Mouse (Mus musculus) embryo, embryonic 11 days (tissue): ENCODE results near the gene Fbll1.
"Not testable (repeated sequence)": the region's sequence is repeated elsewhere in the genome, so short reads cannot be mapped to it uniquely, and the experiment has no call there.

Experiments used
- DNase-seq: peaks from one replicate; pipeline ENCODE4 v3.0.0-alpha.2; 2015

Fbll1 gene

DNA sequence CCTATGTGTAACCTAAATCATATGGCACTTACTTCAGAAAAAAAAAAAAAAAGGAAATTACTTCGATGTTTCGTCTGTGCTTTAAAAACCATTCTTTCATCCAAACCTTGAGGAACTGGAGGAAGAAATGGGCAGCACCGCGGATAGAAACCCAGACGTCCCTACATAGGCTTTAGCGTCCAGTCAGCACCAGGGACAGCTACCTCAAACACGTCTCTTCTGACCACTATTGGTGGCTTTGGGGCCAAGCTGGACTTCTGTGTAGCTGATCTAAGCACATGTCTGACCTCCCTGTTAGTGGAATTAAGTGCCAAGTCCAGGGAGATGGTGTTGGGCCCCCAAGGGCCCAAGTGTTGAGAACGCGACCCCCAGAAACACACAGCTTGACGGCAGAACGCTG, at the start of gene Fbll1:
TSS of gene Fbll1 (minus strand) at position 11 of the 400 bp plus-strand sequence.
- DNase-seq = peak; percentile 88

DNA sequence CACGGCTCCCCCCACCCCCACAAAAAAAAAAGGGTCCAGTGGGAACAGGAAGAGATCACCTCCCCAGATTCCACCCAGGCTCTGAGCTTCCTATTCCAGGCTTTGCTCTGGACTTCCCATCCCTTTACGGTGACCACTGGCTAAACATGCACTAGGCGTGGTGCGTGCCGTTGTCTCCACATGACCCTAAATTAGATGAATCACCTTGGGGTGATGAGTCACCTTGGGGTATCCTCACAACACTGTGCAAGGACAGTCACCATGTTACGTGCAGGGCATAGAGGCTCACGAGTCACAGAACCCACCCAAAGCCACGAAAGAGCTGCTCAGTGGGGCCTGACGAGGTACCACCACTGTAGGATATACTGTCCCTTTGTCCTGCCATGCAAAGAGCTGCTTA, 45.6 kb upstream of the Fbll1 start:
- DNase-seq = no peak

DNA sequence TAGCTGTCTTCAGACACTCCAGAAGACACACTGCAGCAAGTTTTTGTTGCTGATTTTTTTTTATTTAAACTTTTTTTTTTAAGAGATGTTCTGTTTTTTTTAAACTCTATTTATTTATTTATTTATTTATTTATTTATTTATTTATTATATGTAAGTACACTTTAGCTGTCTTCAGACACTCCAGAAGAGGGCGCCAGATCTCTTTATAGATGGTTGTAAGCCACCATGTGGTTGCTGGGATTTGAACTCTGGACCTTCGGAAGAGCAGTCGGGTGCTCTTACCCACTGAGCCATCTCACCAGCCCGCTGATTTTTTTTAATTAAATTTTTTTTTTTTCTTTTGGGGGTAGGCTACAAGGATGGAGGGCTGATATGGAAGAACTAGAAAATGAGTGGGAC, 43.9 kb upstream of the Fbll1 start:
- DNase-seq = not testable (repeated sequence)

DNA sequence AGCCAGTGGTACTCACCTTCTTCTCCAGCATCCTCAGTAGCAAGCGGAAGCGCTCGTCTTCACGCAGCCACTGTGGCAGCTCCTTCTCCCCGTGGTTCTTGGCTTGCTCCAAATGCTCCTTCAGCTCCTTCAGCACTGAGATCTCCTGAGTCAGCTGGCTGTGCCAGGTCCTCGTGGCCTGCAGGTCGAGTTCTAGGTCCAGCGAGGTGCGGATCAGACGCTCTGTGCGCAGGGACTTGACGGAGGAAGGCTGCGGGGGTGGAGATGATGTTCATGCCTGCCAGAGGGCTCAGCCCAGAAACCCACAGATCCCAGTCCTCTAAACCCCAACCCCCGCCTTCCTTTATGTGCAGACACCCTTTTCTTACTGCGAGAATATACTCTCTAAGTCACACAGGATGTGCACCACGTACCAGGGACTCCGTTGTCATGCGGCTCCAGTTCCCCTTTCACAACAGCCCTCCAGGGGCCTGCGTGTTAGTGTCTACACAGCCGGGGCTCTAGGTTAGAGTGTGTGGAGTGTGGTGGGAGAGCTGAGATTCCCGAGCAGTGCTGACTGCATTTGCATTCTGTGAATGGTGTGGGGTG, 43.1 kb upstream of the Fbll1 start:
- DNase-seq = no peak

DNA sequence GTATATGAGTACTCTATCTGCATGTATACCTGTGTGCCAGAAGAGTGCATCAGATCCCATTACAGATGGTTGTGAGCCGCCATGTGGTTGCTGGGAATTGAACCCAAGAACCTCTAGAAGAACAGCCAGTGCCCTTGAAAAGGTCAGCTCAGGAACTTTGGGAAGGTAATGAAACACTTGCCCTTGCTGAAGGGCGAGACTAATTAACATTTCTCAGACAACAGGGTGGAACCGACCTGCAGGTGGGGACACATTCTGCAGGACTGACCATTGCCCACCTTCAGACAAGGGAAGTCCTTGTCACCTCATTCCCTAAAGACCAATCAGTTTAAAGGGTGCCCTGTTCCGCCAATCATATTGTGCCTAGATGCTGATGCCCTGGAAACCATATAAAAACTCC, 42.1 kb upstream of the Fbll1 start:
- not testable (repeated sequence) for DNase-seq

DNA sequence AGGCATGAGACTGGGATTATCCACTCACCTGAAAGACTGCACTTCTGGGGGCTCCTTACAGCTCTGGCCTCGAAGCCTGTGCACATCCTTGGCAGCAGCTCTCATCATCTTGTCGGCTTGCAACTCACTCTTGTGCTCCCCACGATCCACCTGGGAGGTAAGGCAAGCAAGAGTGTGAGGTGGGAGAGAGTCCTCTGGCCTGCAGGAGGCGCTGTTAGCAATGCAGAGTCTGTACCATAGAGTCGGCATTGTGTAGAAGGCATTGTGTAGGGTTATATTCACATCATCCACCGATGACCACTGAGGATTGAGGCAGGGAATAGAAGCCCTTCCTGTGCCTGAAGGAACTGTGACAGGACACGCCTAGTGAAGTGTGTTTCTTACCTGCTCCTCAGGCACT, 41.6 kb upstream of the Fbll1 start:
- no peak for DNase-seq

DNA sequence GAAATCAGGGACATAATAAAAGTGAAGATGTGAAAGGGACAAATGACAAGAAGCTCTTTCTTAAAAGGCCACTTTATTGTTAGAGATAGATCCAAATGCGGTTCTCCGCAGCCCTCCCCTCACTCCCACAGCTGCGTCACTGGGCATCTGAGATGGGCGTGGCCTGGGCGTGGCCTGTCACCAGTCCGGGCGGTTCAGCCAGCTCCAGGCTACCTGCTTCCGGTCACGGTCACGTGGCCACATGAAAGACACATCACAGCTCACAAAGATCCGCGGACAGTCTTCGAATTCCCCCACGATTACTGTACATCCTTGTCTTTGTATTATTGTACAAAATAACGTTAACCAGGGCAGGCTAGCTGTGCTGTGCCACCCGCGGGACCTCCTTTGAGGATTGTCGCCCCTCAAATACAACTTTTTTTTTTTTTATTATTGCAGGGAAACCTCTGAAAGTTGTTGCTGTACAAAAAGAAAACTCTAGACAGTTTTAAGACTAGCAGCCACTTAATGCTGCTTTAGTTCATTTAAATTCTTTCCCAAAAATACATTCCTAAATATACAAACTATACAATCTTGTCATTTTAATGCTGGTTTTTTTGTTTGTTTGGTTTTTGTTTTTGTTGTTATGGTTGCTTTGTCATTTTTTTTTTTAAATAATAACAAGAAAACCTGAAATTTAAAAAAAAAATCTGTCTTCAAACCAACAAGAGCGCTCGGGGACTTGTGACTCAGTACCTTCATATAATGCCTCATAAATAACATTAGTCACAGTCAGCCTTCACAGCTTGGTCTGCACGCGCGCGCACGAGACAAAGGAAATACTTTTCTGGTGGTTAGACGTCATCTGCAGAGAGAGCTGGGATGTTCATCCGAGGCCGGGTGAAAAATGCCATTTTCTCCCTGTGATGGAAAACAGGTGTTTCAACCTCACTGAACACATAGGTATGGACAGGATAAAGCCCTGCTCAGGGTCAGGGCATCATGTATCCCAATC, 40.0 kb upstream of the Fbll1 start:
- DNase-seq = peak; percentile 95

DNA sequence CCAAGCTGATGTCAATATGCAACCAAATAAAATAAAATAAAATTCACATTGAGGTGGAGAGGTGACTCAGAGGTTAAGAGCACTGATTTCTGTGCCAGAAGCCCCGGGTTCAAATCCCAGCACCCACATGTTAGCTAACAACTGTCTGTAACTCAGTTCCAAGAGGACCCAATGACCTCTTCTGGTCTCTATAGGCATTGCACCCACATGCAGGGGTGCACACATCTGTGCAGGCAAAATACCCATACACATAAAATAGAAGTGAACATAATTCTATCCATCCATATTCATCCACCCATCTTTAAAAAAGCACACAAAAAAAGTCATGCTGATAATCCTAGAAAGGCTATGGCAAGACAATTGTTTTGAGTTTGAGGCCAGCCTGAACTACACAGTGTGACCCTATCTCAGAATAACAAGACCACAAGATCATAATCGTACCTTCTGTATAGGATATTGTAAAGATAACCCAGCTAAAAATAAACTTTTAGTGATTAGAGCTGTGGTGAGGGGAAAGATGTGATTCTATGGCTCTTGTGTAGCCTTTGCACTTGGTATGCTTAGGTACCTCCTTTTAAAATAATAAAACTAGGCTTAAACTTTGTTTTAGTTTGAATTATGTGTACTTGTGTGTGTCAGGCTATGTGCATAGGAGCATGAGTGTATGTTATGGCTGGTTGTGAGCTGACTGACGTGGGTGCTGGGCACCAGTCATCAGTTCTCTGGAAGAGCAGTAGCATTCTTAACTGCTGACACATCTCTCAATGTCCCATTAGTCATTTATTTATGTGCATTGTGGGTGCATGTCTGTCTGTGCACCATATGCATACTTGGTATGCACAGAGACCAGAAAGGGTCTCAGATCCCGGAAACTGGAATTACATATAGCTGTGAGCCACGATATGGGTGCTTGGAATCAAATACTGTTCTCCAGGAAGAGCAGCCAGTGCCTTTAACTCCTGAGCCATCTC, 38.8 kb upstream of the Fbll1 start:
- no peak for DNase-seq

DNA sequence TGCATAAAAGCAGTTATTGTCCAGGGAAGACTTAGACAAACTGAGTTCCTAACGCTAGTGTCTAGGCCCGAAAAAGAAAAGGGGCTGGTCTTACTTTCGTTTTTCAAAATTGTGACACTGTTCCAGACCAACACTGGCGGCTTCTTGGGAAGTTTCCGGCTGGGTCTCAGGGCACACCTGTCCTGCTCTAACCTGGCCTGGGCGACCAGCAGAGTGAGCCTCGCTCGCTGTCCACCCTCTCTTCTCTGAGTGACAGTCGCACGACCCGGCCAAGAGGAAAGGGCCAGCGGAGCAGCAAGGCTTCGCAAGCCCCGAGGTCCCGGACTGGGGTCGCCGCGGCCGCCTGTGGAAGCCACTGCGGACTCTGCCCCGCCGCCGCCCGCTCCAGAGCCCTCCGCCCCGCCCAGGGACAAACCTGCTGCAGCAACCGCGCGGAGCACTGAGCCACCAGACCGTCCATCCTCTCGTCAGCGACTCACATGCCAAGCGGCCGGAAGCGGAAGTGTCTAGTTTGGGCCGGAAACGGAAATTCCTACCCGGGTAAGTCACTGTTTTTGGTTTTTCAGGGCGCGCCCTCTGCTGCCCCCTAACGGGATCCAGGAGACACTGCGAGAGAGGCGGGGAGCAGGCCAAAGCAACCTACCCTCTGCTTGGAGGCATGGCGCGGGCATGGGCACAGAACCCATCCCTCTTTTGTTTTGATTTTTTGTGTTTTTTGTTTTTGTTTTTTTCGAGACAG, 35.5 kb upstream of the Fbll1 start, which contains the start of gene Rars:
TSS of gene Rars (minus strand) at position 485 of the 739 bp plus-strand sequence.
- peak; percentile 96 for DNase-seq

DNA sequence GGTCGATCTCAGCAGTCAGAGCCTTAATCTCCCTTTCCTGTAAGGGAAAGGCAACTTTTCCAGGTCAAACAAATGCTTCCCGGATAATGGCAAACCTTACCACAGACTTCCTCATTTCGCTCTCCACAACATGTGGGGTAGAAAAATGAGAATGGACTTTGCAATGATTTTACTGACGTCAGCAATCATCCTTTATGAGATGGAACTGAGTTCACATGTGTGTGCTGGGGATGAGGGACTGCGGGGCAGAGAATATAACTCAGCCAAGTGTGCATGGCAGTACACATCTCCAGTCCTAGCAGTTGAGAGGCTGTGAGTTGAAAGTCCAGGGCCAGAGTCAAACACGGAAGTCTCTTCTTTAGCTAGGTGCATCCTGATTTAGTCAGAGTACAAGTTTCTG, 34.6 kb upstream of the Fbll1 start:
- no peak for DNase-seq

DNA sequence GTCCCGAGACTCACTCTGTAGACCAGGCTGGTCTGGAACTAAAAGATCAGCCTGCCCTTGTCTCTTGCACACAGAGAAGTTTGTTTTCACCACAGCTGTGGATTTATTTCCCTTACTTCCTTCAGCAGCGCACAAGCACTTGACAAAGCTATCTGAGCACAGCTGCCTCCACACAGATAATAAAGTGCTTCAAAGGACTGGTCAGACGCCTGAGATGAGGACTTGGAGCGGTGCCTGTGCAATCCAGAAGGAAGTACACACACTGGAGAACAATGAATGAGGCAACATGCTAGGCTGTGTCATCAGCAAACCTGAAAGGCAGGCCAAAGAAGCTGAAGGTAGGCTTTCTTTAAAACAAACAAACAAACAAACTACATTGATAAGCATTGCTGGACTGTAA, 33.5 kb upstream of the Fbll1 start:
- no peak for DNase-seq

DNA sequence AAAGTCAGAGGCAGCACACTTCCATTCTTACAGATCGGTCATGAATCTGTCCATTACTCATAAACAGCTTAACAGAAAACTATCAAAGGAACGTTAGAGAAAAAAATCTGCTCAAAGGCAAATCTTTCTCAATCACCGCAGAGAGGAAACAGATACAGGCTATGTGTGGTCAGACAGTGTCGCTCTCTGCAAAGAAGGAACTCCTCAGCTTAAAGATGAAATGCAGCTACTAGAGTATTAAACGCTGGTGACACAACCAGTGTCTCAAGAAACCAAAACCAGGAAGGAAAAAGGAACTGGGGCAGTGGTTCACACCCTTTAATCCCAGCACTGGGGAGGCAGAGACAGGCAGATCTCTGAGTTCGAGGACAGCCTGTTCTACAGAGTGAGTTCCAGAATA, 29.0 kb upstream of the Fbll1 start:
- DNase-seq = no peak

DNA sequence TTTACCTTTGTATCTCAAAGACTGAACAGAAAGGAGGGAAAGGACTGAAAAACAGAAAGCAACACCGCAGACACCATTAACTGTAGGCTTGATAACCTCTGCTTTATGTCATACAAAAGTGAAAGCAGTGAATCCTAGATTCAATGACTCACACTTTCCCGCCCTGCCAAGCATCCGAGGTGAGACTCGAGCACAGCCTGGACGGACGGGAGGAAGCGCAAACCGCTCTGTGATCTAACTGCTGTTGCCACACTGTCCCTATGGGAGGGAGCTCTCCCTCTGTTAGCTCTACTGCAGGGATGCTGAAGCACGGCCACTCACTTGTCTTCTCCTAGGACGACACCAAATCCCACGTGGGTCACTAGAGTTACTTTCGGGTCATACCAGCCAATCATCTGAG, 17.6 kb upstream of the Fbll1 start:
- DNase-seq = no peak

DNA sequence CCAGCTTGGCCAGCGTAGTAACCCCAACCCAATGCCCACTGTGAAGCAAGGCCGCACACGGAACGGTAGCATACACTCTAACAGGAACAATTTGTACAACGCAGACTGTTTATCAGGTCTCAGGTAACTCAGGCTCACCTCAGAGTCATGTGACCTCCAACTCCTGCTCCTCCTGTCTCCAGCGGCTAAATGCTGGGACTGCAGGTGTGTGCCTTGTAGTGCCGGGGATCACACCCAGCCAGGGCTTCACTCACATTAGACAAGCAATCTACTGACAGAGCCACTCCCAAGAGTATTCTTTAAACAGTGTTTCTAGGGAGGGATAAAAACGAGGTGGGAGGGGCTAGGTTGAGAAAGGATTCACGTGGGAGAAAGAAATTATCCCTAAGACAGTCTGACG, 12.8 kb upstream of the Fbll1 start:
- no peak for DNase-seq

DNA sequence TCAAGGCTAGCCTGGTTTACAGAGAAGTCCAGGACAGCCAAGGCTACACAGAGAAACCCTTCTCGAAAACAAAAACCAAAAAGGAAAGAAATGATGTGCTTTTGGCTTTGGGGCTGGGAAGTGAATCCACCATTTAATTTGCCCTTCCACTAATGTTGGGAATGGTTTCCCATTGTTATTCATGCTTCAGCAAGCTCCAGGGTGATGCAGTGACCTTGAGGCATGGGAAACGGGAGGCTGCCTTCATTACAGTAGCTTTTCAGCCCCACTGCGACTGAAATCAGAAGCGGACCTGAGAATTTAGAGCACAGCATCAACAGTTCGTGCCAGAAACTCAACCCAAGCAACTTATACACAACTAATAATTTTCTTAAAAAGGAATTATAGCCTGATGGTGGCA, 2.6 kb upstream of the Fbll1 start:
- no peak for DNase-seq

DNA sequence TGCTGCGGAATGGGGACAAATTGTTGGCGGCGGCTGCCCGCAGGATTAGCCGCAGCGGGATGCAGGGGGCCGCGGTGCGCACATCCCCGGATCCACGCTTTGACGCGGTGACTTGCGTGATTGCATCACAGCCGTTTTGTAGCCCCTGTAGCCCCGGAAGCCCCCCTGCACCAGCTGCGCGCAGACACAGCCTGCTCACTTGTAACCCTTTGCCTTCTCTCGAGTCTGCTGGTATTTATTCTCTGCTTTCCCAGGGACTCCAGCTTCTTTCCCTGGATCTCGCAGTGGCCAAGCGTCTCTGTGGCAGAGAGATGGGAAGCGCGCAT, 226 bp downstream of the Fbll1 start:
- peak; percentile 58 for DNase-seq

DNA sequence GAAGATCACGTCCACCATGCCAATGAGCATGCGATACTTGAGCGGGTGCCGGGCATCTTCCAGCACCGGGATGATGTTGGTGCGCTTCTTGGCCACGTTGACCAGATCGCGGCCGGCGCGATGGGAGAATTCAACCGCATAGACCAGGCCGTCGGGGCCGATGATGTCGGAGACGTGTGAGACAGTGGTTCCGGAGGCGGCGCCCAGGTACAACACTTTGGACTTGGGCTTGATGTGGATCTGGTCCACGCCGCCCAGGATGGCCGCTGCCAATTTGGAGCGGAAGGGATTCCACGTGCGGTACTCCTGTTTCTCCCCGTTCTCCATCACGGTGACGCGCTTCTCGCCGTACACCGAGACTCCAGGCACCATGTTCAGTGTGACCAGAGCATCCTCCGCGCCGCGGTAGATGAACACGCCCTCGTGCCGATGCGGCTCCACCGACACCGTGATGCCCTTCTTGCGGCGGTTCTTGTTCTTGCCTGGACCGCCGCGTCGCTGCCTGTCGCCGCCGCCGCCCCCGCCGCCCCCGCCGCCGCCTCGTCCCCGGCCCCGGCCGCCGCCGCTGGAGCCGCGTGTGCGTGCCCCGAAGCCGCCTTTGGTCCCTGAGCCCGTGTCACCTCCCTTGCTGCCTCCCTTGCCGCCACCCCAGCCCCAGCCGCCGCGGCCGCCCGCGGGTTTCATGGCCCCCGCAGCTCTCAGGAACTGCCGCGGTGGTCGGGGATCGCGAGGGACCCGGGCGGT, 761 bp downstream of the Fbll1 start:
- peak; percentile 38 for DNase-seq

DNA sequence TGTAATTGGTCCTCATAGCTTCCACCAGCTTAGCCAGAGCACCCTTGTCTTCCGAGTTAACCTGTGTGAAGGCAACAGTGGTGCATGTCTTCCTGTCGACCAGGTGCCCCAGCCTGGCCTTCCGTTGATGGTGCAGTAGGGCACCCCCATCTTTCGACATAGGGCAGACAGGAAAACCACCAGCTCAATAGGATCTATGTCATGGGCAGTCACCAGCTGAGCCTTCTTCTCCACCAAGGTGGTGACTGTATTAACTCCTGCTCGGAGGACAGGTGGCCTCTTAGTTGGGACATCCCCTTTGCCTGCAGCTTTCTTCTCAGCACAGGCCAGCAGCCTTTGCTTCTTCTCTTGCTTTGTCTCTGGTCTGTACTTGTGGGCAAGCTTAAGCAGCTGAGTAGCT, 5.9 kb downstream of the Fbll1 start:
- DNase-seq = not testable (repeated sequence)

DNA sequence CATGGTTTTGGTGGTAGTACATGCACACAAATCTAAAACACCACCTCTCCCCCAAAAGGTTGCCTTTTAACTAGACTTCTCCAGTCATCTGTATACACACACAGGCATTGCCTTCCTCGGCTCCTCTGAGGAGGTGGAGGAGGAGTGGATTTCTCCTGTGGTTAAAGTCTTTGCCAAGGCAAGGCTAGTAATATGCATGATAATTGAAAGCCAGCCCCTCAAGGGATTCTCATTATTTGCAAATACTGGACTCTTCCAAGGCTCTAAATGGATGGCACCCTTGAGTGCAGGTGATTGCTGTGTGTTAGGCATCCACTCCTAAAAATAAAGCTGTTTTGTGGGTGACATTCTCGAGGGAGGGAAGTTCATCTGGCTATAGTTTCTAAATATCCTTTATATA, 10.2 kb downstream of the Fbll1 start:
- no peak for DNase-seq

DNA sequence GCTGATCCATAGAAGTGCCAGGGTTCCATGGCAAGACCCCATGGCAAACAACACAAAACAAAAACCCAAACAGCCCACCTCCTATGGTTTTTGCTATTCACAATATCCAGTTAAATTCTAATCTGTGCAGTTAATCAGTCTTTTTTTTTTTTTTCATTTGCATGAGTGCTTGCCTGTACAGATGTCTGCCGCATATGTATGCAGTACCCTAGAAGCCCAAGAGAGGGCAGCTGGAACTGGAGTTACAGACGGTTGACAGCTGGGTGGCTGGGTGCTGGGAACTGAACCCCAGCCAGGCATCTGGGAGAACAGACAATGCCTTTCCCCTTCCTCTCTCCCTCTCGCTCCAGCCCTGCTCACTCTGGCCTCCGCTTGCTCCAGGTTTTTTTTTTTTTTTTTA, 14.1 kb downstream of the Fbll1 start:
- no peak for DNase-seq

DNA sequence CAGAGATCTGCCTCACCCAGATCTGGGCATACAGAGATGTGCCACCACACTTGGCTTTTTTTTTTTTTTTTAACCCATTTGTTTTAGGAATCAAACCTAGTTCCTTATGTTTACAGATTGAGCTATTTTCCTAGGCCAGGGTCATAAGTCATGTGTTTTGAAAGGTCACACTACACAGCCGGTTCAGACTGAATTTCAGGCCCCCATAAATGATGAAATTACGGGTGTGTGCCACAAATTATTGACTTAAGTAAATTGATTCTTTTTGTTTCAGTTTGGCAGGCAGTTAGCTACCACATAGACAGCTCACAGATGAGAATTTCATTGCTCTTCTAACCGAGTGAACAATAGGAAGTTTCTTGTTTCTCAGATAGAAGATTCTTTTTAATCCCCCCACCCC, 14.7 kb downstream of the Fbll1 start:
- no peak for DNase-seq

DNA sequence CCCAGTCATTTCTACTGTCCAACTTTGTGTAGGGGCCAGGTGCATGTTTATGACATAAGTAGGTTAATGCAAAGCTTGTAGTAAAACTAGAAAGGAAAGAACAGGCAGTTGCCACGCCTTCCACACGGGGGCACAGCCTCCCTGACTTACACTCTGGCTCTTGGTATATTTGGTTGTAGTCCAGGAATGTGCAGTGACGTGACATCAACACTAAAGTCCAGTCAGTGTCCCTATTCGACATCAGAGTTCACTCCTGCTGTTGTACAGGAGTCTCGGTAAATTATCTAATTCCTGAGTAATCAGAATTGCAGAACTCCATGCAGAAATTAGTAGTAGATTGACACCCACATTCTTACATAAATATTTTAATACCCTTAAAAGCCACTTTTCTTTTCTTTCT, 15.6 kb downstream of the Fbll1 start:
- no peak for DNase-seq
